Mouse (Mus musculus) limb, embryonic 12.5 days (tissue): Measurements from ENCODE around the gene Tasp1. TPM values are rescaled to one million over a fixed set of nuclear protein-coding genes. Genes with fewer than 3 reads are reported as not detected.
A peak's percentile ranks its signal among the peaks of the same experiment; 100 is the strongest.

Experiments
- ATAC-seq: fragments of 200-750 bp; cut with Nextera tagmentation; 2 replicates; pipeline ENCODE4 v1.8.0; 2017; ENCODE audit warnings: low read depth, moderate TSS enrichment; ENCODE audit not compliant: insufficient number of reproducible peaks, insufficient read depth, low FRiP score, low TSS enrichment
- H3K27ac ChIP-seq: fragments of 300-500 bp; sonication (generic); 2 replicates; pipeline ENCODE4 v1.5.1; 2016; ENCODE audit warnings: mild to moderate bottlenecking, moderate library complexity
- H3K27me3 ChIP-seq: fragments of 300-500 bp; sonication (generic); 2 replicates; pipeline ENCODE4 v1.6.1; 2016; ENCODE audit warnings: mild to moderate bottlenecking, moderate library complexity
- H3K36me3 ChIP-seq: fragments of 300-500 bp; sonication (generic); 2 replicates; pipeline ENCODE4 v1.6.1; 2016; ENCODE audit warnings: mild to moderate bottlenecking, moderate library complexity
- H3K4me1 ChIP-seq: fragments of 300-500 bp; sonication (generic); replicated peaks from 2 replicates; pipeline ENCODE4 v1.6.1; 2016
- H3K4me2 ChIP-seq: fragments of 300-500 bp; sonication (generic); 2 replicates; pipeline ENCODE4 v1.6.1; 2016; ENCODE audit warnings: mild to moderate bottlenecking, moderate library complexity
- H3K4me3 ChIP-seq: fragments of 300-500 bp; sonication (generic); replicated peaks from 2 replicates; pipeline ENCODE4 v1.5.1; 2016; ENCODE audit warnings: mild to moderate bottlenecking
- H3K9ac ChIP-seq: fragments of 300-500 bp; sonication (generic); replicated peaks from 2 replicates; pipeline ENCODE4 v1.6.1; 2016; ENCODE audit warnings: mild to moderate bottlenecking, moderate library complexity
- H3K9me3 ChIP-seq: fragments of 300-500 bp; sonication (generic); 2 replicates; pipeline ENCODE4 v1.6.1; 2016; ENCODE audit warnings: mild to moderate bottlenecking, moderate library complexity
- WGBS: fragments of 180-500 bp; shearing (Covaris S2); methylation state at CpG from one replicate; pipeline ENCODE4 v1.1.7; 2016; 5-methylcytosine and 5-hydroxymethylcytosine counted together
- polyA plus RNA-seq: library from polyadenylated mRNA; unstranded; fragments of >200 nt; fragmentation: Nextera tagmentation; extraction: Ambion mirVana; gene quantifications from 2 replicates; pipeline ENCODE4 v1.2.1, GENCODE M21; 2016

Tasp1 gene
- polyA plus RNA-seq: 21.1 and 21.6 TPM in 2 replicates

DNA sequence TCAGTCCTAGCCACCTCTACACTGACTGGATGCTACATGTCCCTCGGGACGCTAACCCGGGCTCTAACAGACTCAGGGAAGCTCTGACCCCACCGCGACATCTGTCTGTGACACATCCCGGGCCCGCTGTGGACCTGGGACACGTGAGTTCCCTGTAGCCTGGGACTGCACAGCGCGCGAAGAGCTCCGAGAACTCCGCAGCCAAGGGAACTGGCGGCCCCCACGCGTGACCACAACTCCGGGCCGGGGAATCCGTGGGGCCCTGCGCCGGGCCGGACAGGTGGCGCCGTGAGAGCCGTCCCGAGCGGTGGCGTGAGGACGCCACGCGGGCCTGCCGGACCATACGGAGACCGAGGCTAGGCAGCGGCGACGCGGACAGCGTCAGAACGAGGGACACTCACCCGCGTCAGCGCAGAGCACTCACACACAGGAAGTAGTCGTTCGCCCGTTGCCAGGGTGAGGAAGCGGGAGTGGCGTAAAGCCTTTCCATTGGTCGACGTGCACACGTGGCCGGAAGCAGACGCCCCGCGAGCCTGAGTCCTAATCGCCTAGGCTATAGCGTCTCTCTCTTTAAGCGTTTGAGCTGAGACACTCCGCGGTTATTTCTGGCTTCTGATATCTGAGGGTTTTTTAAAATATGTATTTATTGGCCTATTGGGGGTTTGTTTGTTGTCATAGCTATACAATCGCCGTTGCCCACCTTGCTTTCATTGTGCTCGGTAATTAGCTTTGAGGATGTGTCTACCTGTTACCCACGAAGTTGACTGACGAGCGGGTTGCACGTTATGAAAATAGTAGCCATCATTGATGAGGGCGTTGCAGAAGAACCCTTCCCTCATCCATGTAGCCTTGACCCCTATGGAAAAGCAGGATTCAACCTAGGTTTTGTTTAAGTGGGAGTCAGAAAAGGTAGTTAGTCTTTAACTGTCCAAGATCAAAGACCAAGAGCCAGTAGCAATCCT, at the start of gene Tasp1:
TSS of gene Tasp1 (minus strand) at position 453 of the 962 bp plus-strand sequence.
- H3K27ac ChIP-seq: peak within 1 kb of the TSS; percentile 83
- peak within 1 kb of the TSS; percentile 82 for H3K4me2 ChIP-seq
- peaks cover 10% of the 10 kb centered on the region; the same call in 1 of the 2 replicates for H3K4me1 ChIP-seq
- no peaks in the 10 kb centered on the region for H3K36me3 ChIP-seq
- H3K9ac ChIP-seq: peak within 1 kb of the TSS; percentile 85
- no peaks in the 10 kb centered on the region for H3K9me3 ChIP-seq
- H3K4me3 ChIP-seq: peak within 1 kb of the TSS; percentile 90
- H3K27me3 ChIP-seq: no peaks in the 10 kb centered on the region
- under 1% methylated on average over 68 of the region's 68 CpGs for WGBS
- ATAC-seq: peak; percentile 100

DNA sequence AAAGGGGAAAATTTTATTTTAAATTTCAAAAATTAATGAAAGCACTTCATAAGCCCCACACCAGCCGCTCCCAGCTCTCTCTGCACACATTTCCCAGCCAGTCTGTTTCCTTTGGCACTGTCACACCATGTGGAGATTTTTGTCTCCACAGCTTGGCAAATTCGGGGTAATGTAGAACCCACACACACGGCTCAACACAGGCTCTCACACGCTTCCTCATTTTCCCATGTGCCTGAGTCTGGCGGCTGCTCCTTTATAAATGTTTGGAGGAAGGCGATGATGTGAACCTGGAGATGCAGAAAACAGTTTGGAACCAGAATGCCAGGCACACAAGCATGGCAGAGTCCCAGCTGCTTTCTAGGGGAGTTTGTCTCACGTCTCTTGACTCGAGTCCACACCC, 47.2 kb upstream of the Tasp1 start:
- Histone ChIP-seq H3K9ac (no peak overlapping the region), H3K4me1 (no peaks in the 10 kb centered on the region), H3K9me3 (no peaks in the 10 kb centered on the region), H3K36me3 (no peaks in the 10 kb centered on the region), H3K27me3 (no peaks in the 10 kb centered on the region), H3K27ac (no peak overlapping the region), H3K4me3 (no peak overlapping the region), H3K4me2 (no peak overlapping the region)
- WGBS: 88% methylated on average over 8 of the region's 8 CpGs
- ATAC-seq: no peak

DNA sequence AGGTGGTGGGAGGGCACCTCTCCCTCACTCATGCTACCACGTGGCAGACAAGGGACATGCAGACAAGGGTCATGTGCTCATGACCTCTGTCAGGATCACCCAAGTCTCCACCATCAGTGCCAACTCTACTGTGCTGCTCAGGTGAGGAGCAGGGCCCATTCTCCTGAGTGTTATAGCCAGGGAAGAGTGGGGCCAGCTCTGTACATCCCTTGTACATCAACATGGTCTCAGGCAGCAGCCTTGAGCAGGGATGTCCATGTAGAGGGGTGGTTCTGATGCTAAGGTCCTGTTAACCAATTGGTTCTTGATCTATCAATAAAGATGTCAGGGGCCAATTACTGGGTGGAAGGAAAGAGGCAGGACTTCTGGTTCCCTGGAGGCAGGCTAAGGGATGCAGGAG, 42.3 kb upstream of the Tasp1 start:
- Histone ChIP-seq H3K4me3 (no peak overlapping the region), H3K4me1 (no peaks in the 10 kb centered on the region), H3K9ac (no peak overlapping the region), H3K4me2 (no peak overlapping the region), H3K27me3 (no peaks in the 10 kb centered on the region), H3K27ac (no peak overlapping the region), H3K9me3 (no peaks in the 10 kb centered on the region), H3K36me3 (no peaks in the 10 kb centered on the region)
- WGBS: 45% methylated on average over 1 of the region's 1 CpGs
- no peak for ATAC-seq

DNA sequence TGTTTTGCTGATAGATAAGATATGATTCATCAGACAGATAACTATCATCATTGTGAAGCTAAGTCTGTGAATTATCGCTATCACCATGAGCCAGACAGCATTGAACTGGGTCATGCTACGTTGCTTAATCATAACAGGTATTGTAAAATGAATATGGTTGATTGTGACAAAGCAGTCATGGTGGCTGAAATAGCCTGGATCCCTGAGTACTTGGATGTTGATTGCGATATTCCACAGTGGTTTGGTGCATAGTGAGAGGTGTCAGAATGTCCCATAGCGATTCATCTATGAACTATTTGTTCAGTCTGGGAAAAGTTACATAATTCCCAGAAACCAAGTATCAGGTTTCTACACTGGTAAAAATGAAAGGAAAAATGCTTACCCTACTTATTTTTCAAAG, 41.0 kb upstream of the Tasp1 start:
- no peaks in the 10 kb centered on the region for H3K27me3 ChIP-seq
- no peaks in the 10 kb centered on the region for H3K9me3 ChIP-seq
- no peak overlapping the region for H3K27ac ChIP-seq
- H3K4me2 ChIP-seq: no peak overlapping the region
- ATAC-seq: no peak
- H3K4me3 ChIP-seq: no peak overlapping the region
- H3K9ac ChIP-seq: no peak overlapping the region
- no peaks in the 10 kb centered on the region for H3K4me1 ChIP-seq
- 88% methylated on average over 4 of the region's 4 CpGs for WGBS
- H3K36me3 ChIP-seq: no peaks in the 10 kb centered on the region

DNA sequence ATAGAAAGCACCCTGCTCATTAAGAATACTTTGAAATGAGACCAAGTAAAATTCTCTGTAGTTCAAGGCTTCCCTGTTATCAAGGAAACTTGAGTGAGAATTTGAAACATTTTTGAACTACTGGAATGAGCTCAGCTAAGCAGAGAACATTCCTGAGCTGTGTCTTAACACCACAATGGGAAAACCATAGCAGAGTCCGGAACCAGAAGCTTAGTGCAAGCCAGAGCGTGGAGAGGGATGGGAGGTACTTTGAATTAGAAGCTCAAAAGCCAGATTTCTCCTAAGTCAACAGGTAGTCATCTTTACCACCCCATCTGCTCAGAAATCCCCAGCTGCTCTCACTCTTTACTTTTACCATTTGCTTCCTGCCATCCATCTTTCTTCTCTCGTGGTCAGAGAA, 38.3 kb upstream of the Tasp1 start:
- Histone ChIP-seq H3K4me3 (no peak overlapping the region), H3K9ac (no peak overlapping the region), H3K4me1 (no peaks in the 10 kb centered on the region), H3K27ac (no peak overlapping the region), H3K27me3 (no peaks in the 10 kb centered on the region), H3K4me2 (no peak overlapping the region), H3K9me3 (no peaks in the 10 kb centered on the region), H3K36me3 (no peaks in the 10 kb centered on the region)
- no peak for ATAC-seq
- WGBS: 47% methylated on average over 3 of the region's 3 CpGs

DNA sequence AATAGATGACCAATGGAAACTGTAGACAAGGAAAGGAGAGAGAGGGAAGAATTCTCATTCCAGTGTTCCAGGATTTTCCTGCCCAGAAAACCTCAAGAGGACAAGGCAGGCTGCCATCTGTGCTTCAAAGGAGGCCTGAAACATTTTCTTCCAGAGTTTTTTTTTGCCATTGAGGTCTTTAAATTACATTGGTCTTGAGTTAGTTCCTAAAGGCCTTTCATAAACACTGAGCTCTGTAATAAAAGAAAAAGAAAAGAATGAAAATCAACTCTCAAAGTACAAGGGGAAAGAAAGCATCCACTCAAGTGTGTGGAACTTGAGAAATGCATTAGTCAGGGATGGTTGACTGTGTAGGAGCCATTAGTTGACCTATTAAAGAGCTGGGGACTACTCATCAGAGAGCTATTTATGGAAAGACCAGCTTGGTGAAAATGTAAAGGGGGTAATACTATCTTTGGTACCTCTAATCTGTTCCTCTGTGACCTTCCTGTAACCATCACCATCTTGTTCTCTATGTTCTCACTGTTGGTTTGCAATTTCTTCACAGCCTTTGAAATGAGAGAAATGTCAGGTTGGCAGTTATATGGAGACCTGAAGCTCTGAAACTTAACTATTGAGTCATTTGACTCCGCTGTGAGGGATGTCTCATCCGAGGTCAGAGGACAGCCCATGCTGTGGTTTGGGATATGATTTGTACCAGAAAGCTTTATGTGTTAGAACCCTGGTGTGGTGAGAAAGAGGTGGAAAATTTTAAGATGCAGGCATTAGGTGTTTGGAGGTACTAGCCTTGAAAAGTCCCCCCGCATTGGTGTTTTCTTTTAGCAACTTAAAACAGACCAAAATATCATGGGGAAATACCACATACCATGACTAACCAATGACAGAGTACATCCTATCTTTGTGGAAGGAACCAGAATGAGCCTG, 34.2 kb upstream of the Tasp1 start:
- H3K9me3 ChIP-seq: no peaks in the 10 kb centered on the region
- no peak overlapping the region for H3K27ac ChIP-seq
- H3K36me3 ChIP-seq: no peaks in the 10 kb centered on the region
- H3K9ac ChIP-seq: no peak overlapping the region
- no peaks in the 10 kb centered on the region for H3K4me1 ChIP-seq
- H3K27me3 ChIP-seq: no peaks in the 10 kb centered on the region
- H3K4me3 ChIP-seq: no peak overlapping the region
- WGBS: 80% methylated on average over 3 of the region's 3 CpGs
- H3K4me2 ChIP-seq: no peak overlapping the region
- ATAC-seq: no peak

DNA sequence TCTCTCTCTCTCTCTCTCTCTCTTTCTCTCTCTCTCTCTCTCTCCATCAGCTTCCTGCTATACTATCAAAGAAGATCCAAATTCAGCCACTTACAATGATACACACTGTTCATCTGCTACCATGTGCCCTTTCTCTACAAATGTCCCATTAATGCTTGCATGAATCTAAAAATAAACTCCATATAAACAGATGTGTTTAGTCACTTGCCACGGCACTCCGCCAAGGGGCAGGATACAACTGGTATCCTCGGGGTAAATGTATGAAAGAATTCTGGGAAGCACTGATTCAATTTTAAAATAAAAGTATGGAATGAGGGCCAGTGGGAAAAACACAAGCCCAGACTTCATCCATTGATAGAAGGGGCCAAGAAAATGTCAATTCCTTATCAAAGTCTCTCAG, 33.4 kb upstream of the Tasp1 start:
- no peak for ATAC-seq
- Histone ChIP-seq H3K9ac (no peak overlapping the region), H3K27me3 (no peaks in the 10 kb centered on the region), H3K36me3 (no peaks in the 10 kb centered on the region), H3K4me3 (no peak overlapping the region), H3K4me2 (no peak overlapping the region), H3K4me1 (no peaks in the 10 kb centered on the region), H3K9me3 (no peaks in the 10 kb centered on the region), H3K27ac (no peak overlapping the region)
- WGBS: 89% methylated on average over 3 of the region's 3 CpGs

DNA sequence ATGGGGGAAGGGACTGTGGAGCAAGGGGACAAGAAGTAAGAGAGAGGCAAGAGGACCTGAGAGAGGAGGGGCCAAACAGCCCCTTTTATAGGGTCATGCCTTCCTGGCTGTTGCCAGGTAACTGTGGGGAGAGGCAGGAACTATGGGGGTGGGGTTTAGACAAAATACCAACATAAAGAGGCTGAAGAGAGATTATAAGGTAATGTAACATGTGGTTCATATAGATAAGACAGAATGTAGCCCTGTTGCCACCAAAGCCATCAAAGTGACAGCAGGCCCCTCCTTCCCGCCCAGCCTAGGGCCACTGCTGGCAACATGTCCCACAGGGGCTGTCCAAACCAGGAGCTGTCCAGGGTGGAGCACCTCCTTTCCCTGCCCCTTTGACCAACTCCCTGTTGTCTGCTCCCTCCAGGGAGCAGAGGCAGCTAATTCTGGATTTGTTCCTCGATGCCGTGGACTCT, 30.6 kb upstream of the Tasp1 start:
- WGBS: 64% methylated on average over 3 of the region's 3 CpGs
- H3K27me3 ChIP-seq: no peaks in the 10 kb centered on the region

DNA sequence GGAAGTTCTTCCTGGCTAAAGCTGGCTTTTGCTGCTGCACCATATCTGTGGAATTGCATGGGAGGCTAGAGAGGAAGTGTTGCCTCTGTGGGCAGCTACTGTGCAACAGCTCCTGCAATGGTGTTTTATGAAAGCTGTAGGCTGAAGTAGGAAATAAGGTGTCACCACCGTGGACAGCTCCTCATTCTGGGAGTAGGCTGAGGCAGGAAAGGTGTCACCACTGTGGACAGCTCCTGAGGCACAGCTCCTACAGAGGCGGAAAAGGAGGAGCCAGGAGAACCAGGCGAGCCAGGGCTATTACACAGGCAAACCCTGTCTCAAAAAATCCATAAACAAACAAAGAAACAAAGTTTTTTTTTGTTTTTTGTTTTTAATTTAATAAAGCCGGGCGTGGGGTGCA, 29.4 kb upstream of the Tasp1 start:
- no peak for ATAC-seq
- no peak overlapping the region for H3K9ac ChIP-seq
- no peaks in the 10 kb centered on the region for H3K4me1 ChIP-seq
- WGBS: 80% methylated on average over 5 of the region's 5 CpGs
- H3K27ac ChIP-seq: no peak overlapping the region
- no peak overlapping the region for H3K4me3 ChIP-seq
- H3K36me3 ChIP-seq: no peaks in the 10 kb centered on the region
- H3K27me3 ChIP-seq: no peaks in the 10 kb centered on the region
- no peak overlapping the region for H3K4me2 ChIP-seq
- H3K9me3 ChIP-seq: no peaks in the 10 kb centered on the region

More for the DNA sequence above, 30.6 kb upstream of the Tasp1 start:
- H3K4me3 ChIP-seq: no peak overlapping the region
- ATAC-seq: peak; percentile 40; the same call in 1 of the 2 replicates
- H3K27ac ChIP-seq: no peak overlapping the region
- no peaks in the 10 kb centered on the region for H3K36me3 ChIP-seq
- H3K9ac ChIP-seq: no peak overlapping the region
- H3K4me1 ChIP-seq: no peaks in the 10 kb centered on the region
- no peak overlapping the region for H3K4me2 ChIP-seq
- H3K9me3 ChIP-seq: no peaks in the 10 kb centered on the region

DNA sequence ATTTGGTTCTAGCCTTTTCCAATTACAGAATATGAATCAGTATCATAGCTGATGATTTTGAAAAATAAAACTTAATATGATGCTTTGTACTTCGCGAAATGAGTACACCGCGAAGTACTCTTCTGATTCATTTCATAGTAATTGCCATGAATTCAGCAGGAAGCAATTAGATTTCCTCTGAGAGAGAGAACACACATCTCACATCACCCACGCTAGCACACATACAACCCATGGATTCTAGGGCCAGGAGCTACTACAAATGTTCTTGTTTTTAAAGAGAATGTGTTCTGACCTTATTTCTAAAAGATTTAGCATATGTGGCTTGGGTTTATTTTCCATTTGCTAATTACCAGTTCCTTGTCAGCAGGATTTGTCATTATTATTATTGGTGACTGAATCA, 26.8 kb upstream of the Tasp1 start:
- H3K27me3 ChIP-seq: no peaks in the 10 kb centered on the region
- H3K9ac ChIP-seq: no peak overlapping the region
- no peak for ATAC-seq
- WGBS: 90% methylated on average over 5 of the region's 5 CpGs
- no peak overlapping the region for H3K4me3 ChIP-seq
- no peak overlapping the region for H3K4me2 ChIP-seq
- no peaks in the 10 kb centered on the region for H3K4me1 ChIP-seq
- H3K9me3 ChIP-seq: no peaks in the 10 kb centered on the region
- H3K27ac ChIP-seq: no peak overlapping the region
- no peaks in the 10 kb centered on the region for H3K36me3 ChIP-seq

DNA sequence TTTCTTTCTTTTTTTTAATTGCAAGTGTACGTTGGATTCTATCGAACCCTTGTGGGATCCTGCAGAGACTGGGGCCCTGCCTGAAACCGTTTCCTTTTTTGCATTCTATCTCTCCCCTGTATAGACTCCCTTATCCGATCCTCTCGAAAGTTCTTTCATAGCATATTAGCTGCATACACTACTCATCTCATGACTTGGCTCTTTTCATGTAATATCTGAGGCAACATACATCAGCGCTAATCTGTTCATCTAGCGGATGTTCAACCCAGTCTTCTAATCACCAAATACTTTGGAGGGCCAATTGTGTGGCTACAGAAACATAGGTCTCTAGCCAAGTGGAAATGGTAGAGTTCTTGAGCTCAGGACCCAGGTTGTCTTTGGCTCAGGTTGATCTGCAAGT, 17.6 kb upstream of the Tasp1 start:
- Histone ChIP-seq H3K9ac (no peak overlapping the region), H3K4me3 (no peak overlapping the region), H3K27ac (no peak overlapping the region), H3K4me1 (no peaks in the 10 kb centered on the region), H3K9me3 (no peaks in the 10 kb centered on the region), H3K4me2 (no peak overlapping the region), H3K27me3 (no peaks in the 10 kb centered on the region), H3K36me3 (no peaks in the 10 kb centered on the region)
- ATAC-seq: no peak
- WGBS: 94% methylated on average over 7 of the region's 7 CpGs
